Mouse (Mus musculus) lung, postnatal 14 days (tissue): ENCODE results near the gene Cbll1.
"Not testable (repeated sequence)": the region's sequence is repeated elsewhere in the genome, so short reads cannot be mapped to it uniquely, and the experiment has no call there.

ENCODE experiments used
- DNase-seq: peaks from one replicate; pipeline ENCODE4 v3.0.0; 2021

Gene Cbll1

GRCm38 (mm10) chr12:31486431-31486830 is 13.0 kb downstream of the Cbll1 start:
- DNase-seq, result peak; percentile 43

- not testable (repeated sequence) for DNase-seq
Measured at GRCm38 (mm10) chr12:31478182-31478581, 21.2 kb downstream of the Cbll1 start.

- no peak for DNase-seq
Measured at GRCm38 (mm10) chr12:31462615-31463014, 36.8 kb downstream of the Cbll1 start.

DNA sequence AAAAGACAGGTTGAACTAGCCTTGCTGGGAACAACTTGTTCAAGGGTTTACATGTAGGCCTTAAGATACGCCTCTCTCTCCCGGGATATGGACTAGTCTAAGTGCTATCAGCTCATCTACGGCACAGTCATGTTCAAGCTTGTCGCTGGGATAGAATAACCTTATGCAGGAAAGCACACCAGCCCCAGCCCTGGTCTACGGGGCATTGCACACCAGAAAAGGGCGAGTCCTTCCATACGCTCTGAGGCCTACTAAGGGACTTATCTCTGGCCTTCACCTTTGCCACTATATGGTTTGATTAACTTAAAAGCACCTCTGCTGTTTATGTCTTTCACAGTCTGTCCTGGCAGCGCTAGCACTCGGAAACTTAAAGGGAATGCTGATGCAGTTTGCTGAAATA is 38.0 kb downstream of the Cbll1 start:
- no peak for DNase-seq

DNA sequence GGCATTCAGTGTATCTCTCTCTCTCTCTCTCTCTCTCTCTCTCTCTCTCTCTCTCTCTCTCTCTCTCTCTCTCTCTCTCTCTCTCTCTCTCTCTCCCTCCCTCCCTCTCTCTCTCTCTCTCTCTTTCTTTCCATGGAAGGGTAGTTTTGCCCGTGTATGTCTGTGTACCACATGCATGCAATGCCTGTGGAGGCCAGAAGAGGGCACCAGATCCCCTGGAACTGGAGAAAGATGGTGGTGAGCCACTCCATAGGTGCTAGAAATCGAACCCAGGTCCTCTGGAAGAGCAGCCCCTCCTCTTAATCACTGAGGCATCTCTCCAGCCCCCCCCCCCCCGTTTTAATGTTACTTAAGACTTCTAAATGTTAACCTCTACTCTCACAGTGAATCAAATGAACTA is 39.1 kb downstream of the Cbll1 start:
- not testable (repeated sequence) for DNase-seq

DNA sequence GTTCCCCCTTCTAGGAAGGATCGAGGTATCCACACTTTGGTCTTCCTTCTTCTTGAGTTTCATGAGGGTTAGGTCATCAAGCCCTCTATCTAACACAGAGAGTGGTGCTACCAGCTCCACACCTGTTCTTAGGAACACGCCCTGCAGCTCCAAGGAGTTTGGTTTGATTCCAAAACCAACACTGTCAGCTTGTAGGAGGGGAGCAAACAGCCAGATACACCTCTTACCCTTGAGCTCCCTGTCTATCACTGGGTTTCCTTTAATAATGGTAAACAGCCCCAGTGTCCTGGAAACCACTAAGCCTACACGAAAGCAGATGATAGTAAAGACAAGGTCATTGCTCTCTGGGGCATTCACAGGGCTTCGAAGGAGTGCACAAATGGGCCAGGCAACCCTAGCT is 40.9 kb downstream of the Cbll1 start:
- DNase-seq, result no peak

- no peak for DNase-seq
Measured at GRCm38 (mm10) chr12:31456271-31456670, 43.1 kb downstream of the Cbll1 start.

- no peak for DNase-seq
Measured at GRCm38 (mm10) chr12:31449341-31449740, 50.1 kb downstream of the Cbll1 start.

GRCm38 (mm10) chr12:31444827-31445226 is 54.6 kb downstream of the Cbll1 start:
- DNase-seq, result peak; percentile 35

- DNase-seq, result peak; percentile 5
Measured at GRCm38 (mm10) chr12:31444131-31444546, 55.3 kb downstream of the Cbll1 start.

GRCm38 (mm10) chr12:31439612-31440011 is 59.8 kb downstream of the Cbll1 start:
- no peak for DNase-seq

DNA sequence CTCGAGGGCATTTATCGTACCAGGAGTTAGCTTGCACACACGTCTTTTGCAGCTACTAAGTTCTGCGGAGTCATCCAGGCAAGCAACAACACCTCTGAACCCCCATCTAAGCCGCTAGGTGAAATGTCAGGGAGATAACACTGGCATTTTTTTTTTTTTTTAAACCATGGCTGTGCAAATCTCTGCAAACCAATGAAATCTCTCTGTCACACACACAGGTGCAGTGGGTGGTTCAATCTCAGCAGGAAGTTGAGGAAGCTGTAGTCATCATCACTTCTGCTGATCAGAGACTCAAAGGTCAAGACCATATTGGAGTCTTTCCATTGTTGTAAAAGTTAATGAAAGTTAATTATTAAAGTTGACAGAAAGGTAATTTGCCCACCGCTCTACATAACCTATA is 61.6 kb downstream of the Cbll1 start:
- DNase-seq, result no peak
